Mouse (Mus musculus): ENCODE results near the gene Zfp568. TPM values are rescaled to one million over a fixed set of nuclear protein-coding genes. Genes with fewer than 3 reads are reported as not detected.

Zfp568 gene
- 7.8 TPM for polyA plus RNA-seq (2017; shearing (Covaris generic))

DNA sequence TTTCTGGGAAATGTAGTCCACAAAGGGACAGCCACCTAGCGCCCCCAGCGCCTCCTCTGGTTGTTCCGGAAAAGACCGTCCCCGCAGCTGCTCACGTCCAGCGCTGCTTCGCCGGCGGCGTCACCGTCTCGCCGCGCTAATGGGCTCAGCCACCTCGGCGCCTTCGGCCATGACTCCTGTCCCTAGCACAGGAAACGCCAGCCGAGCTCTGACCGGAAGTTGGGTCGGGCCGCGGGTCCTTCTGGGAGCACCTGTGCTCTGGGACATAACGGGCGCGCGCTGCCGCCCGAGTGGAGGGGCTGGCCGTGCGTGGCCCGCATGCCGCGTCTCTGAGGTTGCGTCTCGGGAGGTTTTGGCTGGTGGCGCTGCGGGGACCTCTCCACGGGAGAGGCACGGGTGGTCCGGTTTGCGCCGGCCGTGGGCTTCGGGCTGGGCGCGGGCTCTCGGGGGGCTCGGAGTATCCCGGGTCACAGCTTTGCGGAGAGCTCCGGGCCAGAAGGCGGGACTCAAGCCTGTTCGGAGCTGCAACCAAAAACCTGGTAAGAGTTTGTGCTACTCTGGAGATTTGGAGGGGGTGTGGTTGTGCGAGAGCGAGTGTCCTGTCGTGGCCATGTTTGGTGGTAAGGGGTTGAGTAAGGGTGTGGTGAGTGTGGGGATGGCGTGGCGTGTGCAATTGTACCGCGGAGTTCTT lies at the start of gene Zfp568:
Zfp568 (plus strand) TSS at position 266 of the 691 bp plus-strand sequence.

DNA sequence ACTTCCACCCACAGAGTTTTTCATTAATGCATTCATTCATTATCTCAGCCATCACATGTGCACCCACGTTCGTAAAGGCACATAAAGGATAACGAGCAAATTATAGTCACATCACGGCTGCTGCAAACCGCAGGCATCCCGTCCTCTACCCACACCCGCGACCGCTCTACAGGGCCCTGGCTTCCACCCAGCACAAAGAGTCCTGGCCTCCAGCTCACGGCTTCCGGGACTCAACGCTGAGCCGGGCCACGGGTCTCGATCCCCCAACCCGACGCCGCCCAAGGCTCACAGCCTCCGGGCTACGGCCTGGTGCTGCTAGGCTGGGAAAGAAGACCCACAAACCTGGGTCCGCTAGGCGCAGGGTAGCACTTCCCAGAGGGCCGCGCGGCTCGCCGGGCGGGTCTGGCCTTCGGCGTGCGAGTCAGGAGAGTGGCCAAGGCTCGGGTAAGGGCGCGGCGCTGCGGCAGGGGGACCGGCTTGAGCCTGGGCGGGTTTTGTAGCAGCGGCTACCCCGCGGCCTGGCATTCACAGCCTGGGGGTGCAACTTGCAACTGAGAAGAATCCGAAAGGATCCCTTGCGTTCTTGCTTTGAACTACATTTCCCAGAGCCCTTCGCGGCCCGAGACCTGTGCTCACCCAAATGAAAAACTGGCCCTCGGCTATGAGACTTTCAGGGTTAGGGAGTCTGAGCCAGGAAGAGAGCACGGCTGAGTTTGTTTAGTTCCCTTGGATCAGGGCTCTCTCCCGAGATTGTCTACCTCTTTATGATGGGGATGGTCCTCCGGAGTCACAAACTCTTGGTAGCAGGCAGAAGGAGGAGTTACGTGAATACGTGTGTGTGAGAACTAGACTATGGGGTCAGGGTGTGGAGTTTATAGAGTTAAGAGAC lies 30.0 kb upstream of the Zfp568 start, which contains the start of gene Zfp74:
Zfp74 (minus strand) TSS at position 577 of the 889 bp plus-strand sequence.

DNA sequence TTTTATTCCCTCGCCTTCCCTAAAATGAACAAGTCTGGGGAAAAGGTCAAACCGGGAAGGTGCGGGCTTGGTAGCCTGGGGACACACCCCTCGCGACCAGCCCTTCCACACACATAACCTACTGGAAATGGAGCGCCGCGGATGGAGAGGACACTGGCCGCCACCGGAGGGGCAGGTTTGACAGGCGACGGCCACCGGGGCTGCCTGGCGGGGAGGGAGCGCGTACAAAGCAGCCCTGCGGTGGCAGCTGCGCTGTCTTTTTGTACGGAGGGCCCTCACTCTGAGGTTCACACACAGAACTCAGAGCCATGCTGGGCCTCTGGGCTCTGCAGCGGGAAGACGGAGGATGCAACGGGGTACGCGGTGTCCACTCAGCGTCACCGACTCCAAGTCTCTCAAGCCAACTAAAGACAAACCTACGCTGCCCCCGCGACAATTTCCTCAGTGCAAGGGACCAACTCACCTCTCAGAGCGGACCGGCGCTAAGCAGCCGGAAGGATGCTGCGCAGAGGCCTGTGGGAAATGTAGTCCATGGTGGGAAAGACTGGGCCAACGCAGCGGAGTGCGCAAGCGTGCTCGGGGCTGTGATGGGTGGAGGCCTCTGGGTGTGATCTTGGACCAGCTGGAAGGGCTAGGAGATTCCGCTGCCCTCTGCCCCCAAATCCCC lies 67.3 kb downstream of the Zfp568 start, which contains the start of gene Zfp14:
Zfp14 (minus strand) TSS at position 499 of the 667 bp plus-strand sequence.

DNA sequence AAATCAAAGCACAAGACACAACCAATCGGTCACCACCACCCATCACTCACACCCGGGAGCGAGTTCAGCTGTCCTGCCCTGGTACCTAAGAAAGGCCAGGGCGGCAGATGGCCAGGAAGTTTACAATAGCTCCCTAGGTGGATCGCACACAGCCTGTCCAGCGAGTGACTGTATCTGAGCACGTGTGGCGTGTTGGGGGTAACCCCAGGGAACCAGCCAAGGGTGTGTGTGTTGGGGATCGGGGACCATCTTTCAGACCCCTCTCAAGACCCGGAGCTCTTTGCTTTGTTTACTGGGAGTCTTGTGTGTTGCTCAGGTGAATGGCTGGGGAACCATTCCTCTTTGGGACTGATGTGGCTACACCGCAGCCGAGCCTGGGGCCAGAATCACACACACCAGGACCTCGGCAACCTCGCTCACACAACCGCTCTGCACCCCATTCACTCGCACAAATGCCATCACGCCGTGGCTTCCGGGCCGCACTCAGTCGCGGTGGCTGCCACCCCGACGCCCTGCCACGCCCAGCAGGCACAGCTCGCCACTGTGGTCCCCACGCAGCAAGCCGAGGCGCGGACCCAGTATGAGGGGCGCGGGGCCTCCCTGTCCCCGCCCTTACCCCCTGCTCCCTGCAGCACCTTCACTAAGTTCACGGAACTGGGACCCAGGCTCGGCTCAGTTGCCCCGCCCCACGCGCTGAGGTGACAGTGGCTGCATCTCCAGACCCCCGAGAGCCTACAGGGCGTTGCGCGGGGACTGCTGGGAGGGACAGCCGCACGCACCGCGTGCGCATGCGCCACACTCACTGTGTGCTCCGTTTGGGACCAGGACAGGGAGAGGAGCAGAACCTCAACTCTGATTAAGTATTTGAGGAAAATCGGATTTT lies 88.6 kb downstream of the Zfp568 start, which contains the start of gene Zfp82:
Zfp82 (minus strand) TSS at position 755 of the 883 bp plus-strand sequence.

Other genes starting within 250 kb of the Zfp568 start
- gene Zfp84, start 215.4 kb upstream of the Zfp568 start, polyA plus RNA-seq (2017; shearing (Covaris generic)), result 19.3 TPM
- 0.35 TPM for gene Zfp30, start 200.0 kb upstream of the Zfp568 start, polyA plus RNA-seq (2017; shearing (Covaris generic))
- gene Zfp790, start 167.8 kb upstream of the Zfp568 start, polyA plus RNA-seq (2017; shearing (Covaris generic)), result 17.6 TPM
- gene Zfp940, start 130.3 kb upstream of the Zfp568 start, polyA plus RNA-seq (2017; shearing (Covaris generic)), result 6.2 TPM
- gene Zfp420, start 124.0 kb upstream of the Zfp568 start, polyA plus RNA-seq (2017; shearing (Covaris generic)), result 12.4 TPM
- gene Zfp27, start 77.4 kb upstream of the Zfp568 start, polyA plus RNA-seq (2017; shearing (Covaris generic)), result 5.1 TPM
- 0.68 TPM for gene Zfp383, start 75.7 kb upstream of the Zfp568 start, polyA plus RNA-seq (2017; shearing (Covaris generic))
- 8.7 TPM for gene Zfp74, start 29.9 kb upstream of the Zfp568 start, polyA plus RNA-seq (2017; shearing (Covaris generic))
- 6.7 TPM for gene Zfp14, start 67.4 kb downstream of the Zfp568 start, polyA plus RNA-seq (2017; shearing (Covaris generic))
- gene Zfp82, start 88.9 kb downstream of the Zfp568 start, polyA plus RNA-seq (2017; shearing (Covaris generic)), result 10.7 TPM
- gene Gm26920, start 106.5 kb downstream of the Zfp568 start, polyA plus RNA-seq (2017; shearing (Covaris generic)), result 2.2 TPM
- 10.4 TPM for gene Zfp566, start 106.6 kb downstream of the Zfp568 start, polyA plus RNA-seq (2017; shearing (Covaris generic))
- 70.7 TPM for gene Zfp260, start 110.8 kb downstream of the Zfp568 start, polyA plus RNA-seq (2017; shearing (Covaris generic))
- 10.2 TPM for gene Zfp382, start 138.0 kb downstream of the Zfp568 start, polyA plus RNA-seq (2017; shearing (Covaris generic))
- 32.2 TPM for gene Zfp146, start 185.8 kb downstream of the Zfp568 start, polyA plus RNA-seq (2017; shearing (Covaris generic))
- 0.49 TPM for gene Cox7a1, start 200.2 kb downstream of the Zfp568 start, polyA plus RNA-seq (2017; shearing (Covaris generic))
- 72.0 TPM for gene Capns1, start 214.9 kb downstream of the Zfp568 start, polyA plus RNA-seq (2017; shearing (Covaris generic))
- gene Polr2i, start 248.0 kb downstream of the Zfp568 start, polyA plus RNA-seq (2017; shearing (Covaris generic)), result 55.5 TPM
- gene Tbcb, start 248.3 kb downstream of the Zfp568 start, polyA plus RNA-seq (2017; shearing (Covaris generic)), result 105 TPM

Measured in CD4-positive, CD25-positive, alpha-beta regulatory T cell (primary cell).